Mouse (Mus musculus): Measurements from ENCODE around the gene Csnk1e. TPM values are rescaled to one million over a fixed set of nuclear protein-coding genes. Genes with fewer than 3 reads are reported as not detected.

The Csnk1e gene
- polyA plus RNA-seq, 1 experiment from 2014 or later, result 193 TPM

GRCm38 (mm10) chr15:79411363-79412065, 43.9 kb downstream of the Csnk1e start:
- Histone ChIP-seq H3K36me3 (ENCODE audit: control insufficient read depth, insufficient read depth, low read length) (no peaks in the 10 kb centered on the region), H3K27ac (ENCODE audit: low read depth, low read length) (no peak overlapping the region), H3K9ac (ENCODE audit: low read depth, low read length) (no peak overlapping the region), H3K4me1 (replicated peaks; ENCODE audit: control insufficient read depth, insufficient read depth, low read length) (no peaks in the 10 kb centered on the region), H3K4me3 (ENCODE audit: low read depth, low read length) (no peak overlapping the region), H3K27me3 (ENCODE audit: control insufficient read depth, insufficient read depth, low read length) (no peaks in the 10 kb centered on the region), H3K4me2 (replicated peaks; ENCODE audit: low read depth, low read length) (no peak overlapping the region), H3K9me3 (ENCODE audit: control insufficient read depth, low read length) (no peaks in the 10 kb centered on the region)
- DNase-seq (ENCODE audit: low spot score) (no peak), ATAC-seq (ENCODE audit: low FRiP score) (no peak)
- 67% methylated on average over 10 of the region's 10 CpGs for WGBS

GRCm38 (mm10) chr15:79409077-79409573, 46.2 kb downstream of the Csnk1e start:
- Histone ChIP-seq H3K27me3 (ENCODE audit: control insufficient read depth, insufficient read depth, low read length) (no peaks in the 10 kb centered on the region), H3K9me3 (ENCODE audit: control insufficient read depth, low read length) (no peaks in the 10 kb centered on the region), H3K4me2 (replicated peaks; ENCODE audit: low read depth, low read length) (no peak overlapping the region), H3K4me1 (replicated peaks; ENCODE audit: control insufficient read depth, insufficient read depth, low read length) (no peaks in the 10 kb centered on the region), H3K4me3 (ENCODE audit: low read depth, low read length) (no peak overlapping the region), H3K9ac (ENCODE audit: low read depth, low read length) (no peak overlapping the region), H3K36me3 (ENCODE audit: control insufficient read depth, insufficient read depth, low read length) (no peaks in the 10 kb centered on the region), H3K27ac (ENCODE audit: low read depth, low read length) (no peak overlapping the region)
- 83% methylated on average over 4 of the region's 4 CpGs for WGBS
- no peak for ATAC-seq (ENCODE audit: low FRiP score)
- no peak for DNase-seq (ENCODE audit: low spot score)

DNA sequence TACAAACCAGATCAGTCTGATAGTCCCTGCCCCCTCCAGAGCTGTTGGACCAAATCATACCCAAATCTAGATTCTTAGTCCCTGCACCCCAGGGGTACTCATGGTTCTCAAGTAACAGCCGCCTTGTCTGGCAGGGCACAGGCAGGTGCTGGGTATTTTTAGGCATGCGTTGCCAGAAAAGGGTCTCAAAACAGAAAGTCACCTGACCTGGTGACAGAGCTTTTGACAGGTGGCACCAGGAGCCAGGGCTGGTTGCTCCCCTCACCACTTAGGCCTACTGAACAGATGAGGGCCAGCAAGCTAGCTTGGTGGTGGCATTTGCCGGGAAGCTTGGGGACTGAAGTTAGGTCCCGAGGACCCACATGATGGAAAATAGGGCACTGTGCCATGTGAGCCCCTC, 48.8 kb downstream of the Csnk1e start:
- ATAC-seq (ENCODE audit: low FRiP score) (no peak), DNase-seq (ENCODE audit: low spot score) (no peak)
- 76% methylated on average over 4 of the region's 4 CpGs for WGBS
- Histone ChIP-seq H3K4me2 (replicated peaks; ENCODE audit: low read depth, low read length) (no peak overlapping the region), H3K9me3 (ENCODE audit: control insufficient read depth, low read length) (no peaks in the 10 kb centered on the region), H3K4me3 (ENCODE audit: low read depth, low read length) (no peak overlapping the region), H3K27me3 (ENCODE audit: control insufficient read depth, insufficient read depth, low read length) (no peaks in the 10 kb centered on the region), H3K36me3 (ENCODE audit: control insufficient read depth, insufficient read depth, low read length) (no peaks in the 10 kb centered on the region), H3K4me1 (replicated peaks; ENCODE audit: control insufficient read depth, insufficient read depth, low read length) (peaks cover 4% of the 10 kb centered on the region; the same call in 1 of the 2 replicates), H3K27ac (ENCODE audit: low read depth, low read length) (no peak overlapping the region), H3K9ac (ENCODE audit: low read depth, low read length) (no peak overlapping the region)

DNA sequence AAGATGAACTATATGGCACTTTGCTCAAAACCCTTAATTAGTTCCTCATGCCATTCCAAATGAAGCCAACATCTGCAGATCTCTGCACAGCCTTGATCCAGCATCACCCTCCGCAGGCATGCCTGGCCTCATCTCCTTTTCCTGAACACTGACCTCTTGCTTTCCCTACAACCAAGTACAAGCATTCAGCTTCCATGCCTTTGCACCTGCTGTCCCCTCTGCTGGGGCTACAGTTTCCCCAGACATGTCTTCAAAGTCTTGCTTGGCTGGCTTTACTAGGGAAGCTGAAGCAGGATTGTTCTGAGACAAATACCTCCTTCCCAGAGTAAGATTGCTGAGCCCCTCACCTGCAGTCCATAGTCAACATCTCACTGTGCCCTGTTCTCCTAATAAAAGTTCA, 51.1 kb downstream of the Csnk1e start:
- 84% methylated on average over 1 of the region's 1 CpGs for WGBS
- Histone ChIP-seq H3K27ac (ENCODE audit: low read depth, low read length) (no peak overlapping the region), H3K9me3 (ENCODE audit: control insufficient read depth, low read length) (no peaks in the 10 kb centered on the region), H3K9ac (ENCODE audit: low read depth, low read length) (no peak overlapping the region), H3K4me3 (ENCODE audit: low read depth, low read length) (no peak overlapping the region), H3K27me3 (ENCODE audit: control insufficient read depth, insufficient read depth, low read length) (no peaks in the 10 kb centered on the region), H3K4me1 (replicated peaks; ENCODE audit: control insufficient read depth, insufficient read depth, low read length) (peaks cover 5% of the 10 kb centered on the region), H3K4me2 (replicated peaks; ENCODE audit: low read depth, low read length) (no peak overlapping the region), H3K36me3 (ENCODE audit: control insufficient read depth, insufficient read depth, low read length) (no peaks in the 10 kb centered on the region)
- no peak for DNase-seq (ENCODE audit: low spot score)
- no peak for ATAC-seq (ENCODE audit: low FRiP score)

GRCm38 (mm10) chr15:79403763-79404210, 51.6 kb downstream of the Csnk1e start:
- H3K27ac ChIP-seq (ENCODE audit: low read depth, low read length), result no peak overlapping the region
- ATAC-seq (ENCODE audit: low FRiP score), result no peak; the same call in 1 of the 2 replicates

DNA sequence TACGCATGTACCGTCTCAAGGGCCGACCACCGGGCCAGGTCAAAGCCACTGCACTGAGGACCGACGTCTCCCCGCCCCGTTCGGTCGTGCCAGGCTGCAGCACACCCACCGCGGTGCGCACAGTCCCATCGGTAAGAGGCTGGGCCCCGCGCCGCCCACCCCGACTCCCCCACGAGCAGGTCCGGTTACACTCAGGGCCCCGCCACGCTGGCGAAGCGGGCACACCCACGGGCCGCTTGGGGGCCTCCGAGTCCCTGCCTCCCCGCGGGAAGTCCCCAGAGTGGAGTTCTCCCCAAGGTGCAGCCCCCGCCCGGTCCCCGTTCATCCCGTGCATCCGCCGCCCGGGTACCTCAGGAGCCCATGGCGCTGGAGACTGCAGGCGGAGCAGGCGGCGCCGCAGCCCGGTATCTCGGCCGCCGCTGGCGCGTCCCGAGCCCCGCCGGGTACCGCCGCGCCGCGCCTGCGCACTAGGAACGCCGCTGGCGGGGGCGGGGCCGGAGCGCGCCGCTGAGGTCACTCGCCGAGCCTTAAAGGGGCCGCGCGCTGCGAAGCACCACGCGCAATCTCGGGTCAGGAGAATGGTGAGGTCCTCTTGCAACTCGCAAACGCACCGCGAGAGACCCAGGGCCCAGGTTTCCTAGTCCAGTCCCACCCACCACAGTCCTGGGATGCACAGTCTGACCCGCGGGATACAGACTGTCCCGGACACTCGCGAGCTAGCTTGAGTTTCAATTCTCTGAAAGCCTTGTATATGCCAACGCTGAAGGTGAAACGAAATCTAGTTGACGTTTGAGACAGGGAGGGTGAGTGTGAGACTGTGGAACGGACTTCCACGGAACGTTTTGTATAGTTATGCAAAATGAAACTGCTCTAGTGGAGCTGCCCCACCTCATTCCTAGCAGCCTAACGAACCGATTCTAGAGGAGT, 52.3 kb downstream of the Csnk1e start, which contains the start of gene Tmem184b:
Tmem184b (minus strand) TSS at position 734 of the 927 bp plus-strand sequence.
- Histone ChIP-seq H3K4me2 (replicated peaks; ENCODE audit: low read depth, low read length) (peak within 1 kb of the TSS; percentile 86), H3K27ac (ENCODE audit: low read depth, low read length) (no peak within 1 kb of the TSS), H3K4me3 (ENCODE audit: low read depth, low read length) (peak within 1 kb of the TSS; percentile 96), H3K9me3 (ENCODE audit: control insufficient read depth, low read length) (no peaks in the 10 kb centered on the region), H3K27me3 (ENCODE audit: control insufficient read depth, insufficient read depth, low read length) (no peaks in the 10 kb centered on the region), H3K9ac (ENCODE audit: low read depth, low read length) (peak within 1 kb of the TSS; percentile 90), H3K4me1 (replicated peaks; ENCODE audit: control insufficient read depth, insufficient read depth, low read length) (peaks cover 5% of the 10 kb centered on the region), H3K36me3 (ENCODE audit: control insufficient read depth, insufficient read depth, low read length) (no peaks in the 10 kb centered on the region)
- peak; percentile 96 for DNase-seq (ENCODE audit: low spot score)
- peak; percentile 89 for ATAC-seq (ENCODE audit: low FRiP score)
- WGBS, result under 1% methylated on average over 87 of the region's 90 CpGs

More at GRCm38 (mm10) chr15:79403763-79404210, 51.6 kb downstream of the Csnk1e start:
- peak overlapping the region; percentile 86 for H3K4me2 ChIP-seq (replicated peaks; ENCODE audit: low read depth, low read length)
- no peaks in the 10 kb centered on the region for H3K9me3 ChIP-seq (ENCODE audit: control insufficient read depth, low read length)
- no peak for DNase-seq (ENCODE audit: low spot score)
- H3K4me3 ChIP-seq (ENCODE audit: low read depth, low read length), result peak overlapping the region; percentile 96
- peaks cover 5% of the 10 kb centered on the region for H3K4me1 ChIP-seq (replicated peaks; ENCODE audit: control insufficient read depth, insufficient read depth, low read length)
- H3K9ac ChIP-seq (ENCODE audit: low read depth, low read length), result peak overlapping the region; percentile 90
- H3K27me3 ChIP-seq (ENCODE audit: control insufficient read depth, insufficient read depth, low read length), result no peaks in the 10 kb centered on the region
- WGBS, result 17% methylated on average over 9 of the region's 9 CpGs
- H3K36me3 ChIP-seq (ENCODE audit: control insufficient read depth, insufficient read depth, low read length), result no peaks in the 10 kb centered on the region

GRCm38 (mm10) chr15:79402176-79402575, 53.2 kb downstream of the Csnk1e start:
- no peak for ATAC-seq (ENCODE audit: low FRiP score)
- peaks cover 5% of the 10 kb centered on the region for H3K4me1 ChIP-seq (replicated peaks; ENCODE audit: control insufficient read depth, insufficient read depth, low read length)
- no peaks in the 10 kb centered on the region for H3K9me3 ChIP-seq (ENCODE audit: control insufficient read depth, low read length)
- peak overlapping the region; percentile 90 for H3K9ac ChIP-seq (ENCODE audit: low read depth, low read length)
- peak overlapping the region; percentile 86 for H3K4me2 ChIP-seq (replicated peaks; ENCODE audit: low read depth, low read length)
- H3K27me3 ChIP-seq (ENCODE audit: control insufficient read depth, insufficient read depth, low read length), result no peaks in the 10 kb centered on the region
- 25% methylated on average over 5 of the region's 5 CpGs for WGBS
- no peak overlapping the region for H3K27ac ChIP-seq (ENCODE audit: low read depth, low read length)
- peak; percentile 28 for DNase-seq (ENCODE audit: low spot score)
- H3K36me3 ChIP-seq (ENCODE audit: control insufficient read depth, insufficient read depth, low read length), result no peaks in the 10 kb centered on the region
- peak overlapping the region; percentile 96 for H3K4me3 ChIP-seq (ENCODE audit: low read depth, low read length)

GRCm38 (mm10) chr15:79400975-79401365, 54.4 kb downstream of the Csnk1e start:
- Histone ChIP-seq H3K4me3 (ENCODE audit: low read depth, low read length) (no peak overlapping the region), H3K27me3 (ENCODE audit: control insufficient read depth, insufficient read depth, low read length) (no peaks in the 10 kb centered on the region), H3K4me2 (replicated peaks; ENCODE audit: low read depth, low read length) (peak overlapping the region; percentile 7; the same call in 1 of the 2 replicates), H3K27ac (ENCODE audit: low read depth, low read length) (no peak overlapping the region), H3K9ac (ENCODE audit: low read depth, low read length) (peak overlapping the region; percentile 20; the same call in 1 of the 2 replicates), H3K36me3 (ENCODE audit: control insufficient read depth, insufficient read depth, low read length) (no peaks in the 10 kb centered on the region), H3K9me3 (ENCODE audit: control insufficient read depth, low read length) (no peaks in the 10 kb centered on the region), H3K4me1 (replicated peaks; ENCODE audit: control insufficient read depth, insufficient read depth, low read length) (peaks cover 5% of the 10 kb centered on the region)
- 60% methylated on average over 7 of the region's 7 CpGs for WGBS
- no peak for ATAC-seq (ENCODE audit: low FRiP score)
- DNase-seq (ENCODE audit: low spot score), result no peak

Measured in hindbrain, embryonic 11.5 days (tissue).